Comparison of ENCODE assay signal across 8 mouse cellular contexts in the genomic region with DNA sequence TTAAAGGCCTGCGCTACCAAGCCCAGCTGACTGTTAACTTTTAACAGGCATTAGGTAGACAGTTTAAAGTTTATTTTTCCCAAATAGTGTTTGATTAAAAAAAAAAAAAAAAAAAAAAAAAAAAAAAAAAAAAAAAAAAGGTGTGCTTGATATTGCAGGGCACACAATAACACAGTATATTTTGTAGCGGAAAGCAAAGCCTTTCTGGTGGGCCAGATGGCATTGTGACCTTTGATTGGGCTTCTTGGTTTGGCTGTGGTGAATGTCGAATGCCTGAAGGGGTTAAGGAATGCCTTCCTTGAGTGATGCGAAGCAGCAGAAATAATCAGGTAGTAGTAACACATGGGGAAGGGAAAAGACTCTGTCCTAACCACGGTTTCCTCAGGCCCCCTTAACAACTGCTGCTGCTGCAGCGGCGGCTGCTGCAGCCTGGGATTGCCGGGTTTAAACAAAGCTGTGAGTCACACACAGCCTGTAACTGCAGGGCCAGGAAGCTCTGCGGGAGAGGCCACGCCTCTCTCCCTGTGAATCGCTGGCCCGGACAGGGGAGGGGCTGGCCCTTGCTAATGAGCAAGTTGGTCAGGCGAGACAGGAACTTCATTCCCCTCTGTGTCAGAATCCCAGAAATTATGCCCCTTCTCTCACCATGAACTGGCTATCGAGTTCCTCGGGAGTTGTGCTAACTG. TPM values are rescaled to one million over a fixed set of nuclear protein-coding genes. Genes with fewer than 3 reads are reported as not detected.
DNase-seq lines count a peak whose midpoint lies in the region; ATAC-seq and TF ChIP-seq lines count a peak whose summit lies in the region.

No protein-coding gene starts in this region.

- H3K4me1 ChIP-seq in heart, embryonic 10.5 days, result peaks cover 18% of the 10 kb centered on the region; the same call in 1 of the 2 replicates
- H3K4me1 ChIP-seq in kidney, embryonic 14.5 days (ENCODE audit: control insufficient read depth, insufficient read depth, low read length), result peaks cover 6% of the 10 kb centered on the region; the same call in 1 of the 2 replicates

- peak overlapping the region; percentile 52 for H3ac ChIP-seq in C2C12 (ENCODE audit: control insufficient read depth, insufficient read length, low read depth)

- peak overlapping the region; percentile 87 for H3K27ac ChIP-seq in heart, embryonic 10.5 days
- peak overlapping the region; percentile 91 for H3K27ac ChIP-seq in kidney, embryonic 14.5 days (ENCODE audit: low read depth, low read length)

- H3K9ac ChIP-seq in kidney, embryonic 14.5 days (ENCODE audit: low read depth, low read length), result peak overlapping the region; percentile 50

- TF ChIP-seq CTCF in C2C12 (IDR thresholded peaks at IDR 0.05; ENCODE audit: control insufficient read depth, insufficient read depth, insufficient read length), result no peak

- H3K9me3 ChIP-seq in heart, embryonic 10.5 days, result no peaks in the 10 kb centered on the region
- no peaks in the 10 kb centered on the region for H3K9me3 ChIP-seq in kidney, embryonic 14.5 days (ENCODE audit: control insufficient read depth, low read length)

- peak overlapping the region; percentile 35 for H3K4me3 ChIP-seq in C2C12 (ENCODE audit: insufficient read depth, poor library complexity, severe bottlenecking)
- peak overlapping the region; percentile 66 for H3K4me3 ChIP-seq in heart, embryonic 10.5 days
- peak overlapping the region; percentile 56 for H3K4me3 ChIP-seq in kidney, embryonic 14.5 days (ENCODE audit: low read length)

- DNase-seq in brain, adult 2 months (ENCODE audit: low read depth, low spot score), result peak; percentile 85
- peak; percentile 95 for DNase-seq in heart, embryonic 10.5 days (ENCODE audit: low spot score)
- DNase-seq in liver, result peak; percentile 87
- DNase-seq in monocyte, adult 2 months (ENCODE audit: low read depth in 1 of 2, low spot score in 2 of 2), result peak; percentile 64 to 67
- DNase-seq in spleen, postnatal 36 days (ENCODE audit: low spot score in 2 of 2), result peak; percentile 80

- H3K27me3 ChIP-seq in C2C12 (ENCODE audit: control insufficient read depth, insufficient read depth, insufficient read length), result no peaks in the 10 kb centered on the region
- H3K27me3 ChIP-seq in heart, embryonic 10.5 days (ENCODE audit: insufficient read depth, poor library complexity, severe bottlenecking), result no peaks in the 10 kb centered on the region
- H3K27me3 ChIP-seq in kidney, embryonic 14.5 days (ENCODE audit: control insufficient read depth, insufficient read depth, low read length), result no peaks in the 10 kb centered on the region

- no peaks in the 10 kb centered on the region for H3K36me3 ChIP-seq in C2C12 (ENCODE audit: control insufficient read depth, insufficient read depth)
- no peaks in the 10 kb centered on the region for H3K36me3 ChIP-seq in heart, embryonic 10.5 days
- no peaks in the 10 kb centered on the region for H3K36me3 ChIP-seq in kidney, embryonic 14.5 days (ENCODE audit: control insufficient read depth, insufficient read depth, low read length)

- peak overlapping the region; percentile 76 for H3K4me2 ChIP-seq in kidney, embryonic 14.5 days (replicated peaks; ENCODE audit: low read depth, low read length)

- 10% methylated on average over 15 of the region's 15 CpGs for WGBS in heart, embryonic 10.5 days
- WGBS in kidney, embryonic 14.5 days, result 7% methylated on average over 15 of the region's 15 CpGs

- H3K79me2 ChIP-seq in C2C12 (ENCODE audit: control insufficient read depth, insufficient read depth), result no peaks in the 10 kb centered on the region

- peak; percentile 93 for ATAC-seq in erythroblast, adult 5-6 weeks (replicated peaks; ENCODE audit: low FRiP score, poor library complexity, severe bottlenecking)
- ATAC-seq in kidney, embryonic 14.5 days (ENCODE audit: low FRiP score, low TSS enrichment), result peak; percentile 98

- no peaks in the 10 kb centered on the region for H3K79me3 ChIP-seq in C2C12 (ENCODE audit: low read depth)

TF ChIP-seq in C2C12, 6 proteins besides CTCF, POLR2A, EP300 and RAD21:
- peak; percentile 13 for TF ChIP-seq FOSL1 (IDR thresholded peaks at IDR 0.05; ENCODE audit: insufficient read depth, low read length, poor library complexity, severe bottlenecking)
- peak; percentile 53 for TF ChIP-seq MAX (IDR thresholded peaks at IDR 0.05)
- no peak for TF ChIP-seq MYOD1 (IDR thresholded peaks at IDR 0.05; ENCODE audit: control insufficient read depth, insufficient read length, low read depth)

RNA-seq across cellular contexts. Expression of a gene that starts 18.9 kb away (rescaled TPM):
- polyA plus RNA-seq in C2C12 (2012; fragmentation: generic; extraction: Trizol), result 2.0 TPM
- 9.4 and 13.3 TPM in 2 replicates for total RNA-seq in erythroblast, adult 5-6 weeks (2015; ENCODE audit: low replicate concordance)
- 6.7 and 24.1 TPM in 2 replicates for total RNA-seq in erythroblast, adult 5-6 weeks (2017; ENCODE audit: low replicate concordance)
- polyA plus RNA-seq in heart, embryonic 10.5 days (2016; fragmentation: Nextera tagmentation; extraction: Ambion mirVana), result 12.8 and 22.7 TPM in 2 replicates
- polyA plus RNA-seq in kidney, embryonic 14.5 days (2014; fragmentation: Nextera tagmentation; extraction: Ambion mirVana), result 33.1 and 44.1 TPM in 2 replicates

Comparison
In these comparisons a context has a peak if more than half of its experiments do, and no peak if none do; other contexts are left out.
1. Peak in every context shown above with its lines: DNase-seq, ATAC-seq, H3K4me3 ChIP-seq and H3K27ac ChIP-seq.